Mouse (Mus musculus) frontal cortex, postnatal 25 days (tissue): ENCODE measurements around the gene Cln3.

ENCODE experiments used
- DNase-seq, 2 experiments: peaks; one replicate each; pipeline ENCODE4 v3.0.0; 2022; ENCODE audit warnings: low spot score in 2 of 2

Cln3 gene

DNA sequence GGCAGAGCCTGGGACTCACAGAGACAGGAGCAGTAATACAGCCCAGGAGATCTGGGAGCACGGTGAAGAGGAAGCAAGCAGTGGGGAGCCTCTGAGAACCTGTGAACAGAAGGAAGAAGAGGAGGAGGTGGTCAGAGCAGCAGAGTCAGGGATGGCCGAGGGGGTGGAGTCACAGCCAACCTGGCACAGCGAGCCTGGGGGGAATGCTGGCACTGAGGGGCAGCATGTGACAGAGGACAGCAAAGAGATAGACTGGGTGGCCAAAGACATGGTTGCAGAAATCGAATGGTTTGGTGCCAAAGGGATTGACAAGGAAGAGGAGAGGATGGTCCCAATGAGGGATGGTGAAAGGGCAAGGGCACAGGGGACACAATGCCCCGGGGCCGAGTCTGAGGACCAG is at the start of gene Cln3:
Gene Cln3 (minus strand): TSS at position 101 of the 400 bp plus-strand sequence.
- DNase-seq: no peak

DNA sequence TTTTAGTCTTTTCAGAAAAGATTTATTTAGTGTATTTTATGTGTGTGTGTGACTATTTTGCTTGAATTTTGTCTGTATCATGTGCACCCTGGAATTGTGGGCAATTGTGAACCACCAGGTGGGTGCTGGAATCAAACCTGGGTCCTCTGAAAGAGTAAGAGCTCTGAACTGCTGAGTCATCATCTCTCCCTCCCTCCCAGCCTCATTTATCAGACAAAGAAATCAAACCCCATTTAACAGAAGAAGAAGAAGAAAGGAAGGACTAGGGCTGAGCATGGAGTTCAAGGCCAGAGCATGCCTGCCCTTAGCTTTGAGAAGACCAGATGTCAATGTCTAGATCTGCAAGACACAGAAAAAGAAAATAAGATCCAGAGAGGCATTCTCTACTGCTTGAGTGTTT is 49.8 kb upstream of the Cln3 start:
- DNase-seq: no peak

DNA sequence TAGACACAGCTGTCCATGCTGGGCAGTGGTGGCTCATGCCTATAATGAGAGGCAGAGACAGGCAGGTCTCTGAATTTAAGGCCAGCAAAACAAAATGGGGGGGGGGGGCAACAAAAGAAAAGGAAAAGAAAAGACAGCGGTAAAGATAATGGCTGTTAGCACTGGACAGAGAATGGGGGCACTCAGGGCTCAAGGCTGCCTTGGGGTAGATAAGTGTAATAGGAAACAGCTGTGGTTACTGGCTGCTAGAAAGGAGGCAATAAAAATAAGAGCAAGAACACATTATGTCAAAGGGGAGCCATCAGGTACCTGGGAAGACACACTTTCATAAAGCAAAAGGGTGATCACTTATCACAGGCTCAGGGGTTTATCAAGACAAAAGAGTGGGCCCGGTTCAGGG is 46.9 kb upstream of the Cln3 start:
- DNase-seq: no peak

DNA sequence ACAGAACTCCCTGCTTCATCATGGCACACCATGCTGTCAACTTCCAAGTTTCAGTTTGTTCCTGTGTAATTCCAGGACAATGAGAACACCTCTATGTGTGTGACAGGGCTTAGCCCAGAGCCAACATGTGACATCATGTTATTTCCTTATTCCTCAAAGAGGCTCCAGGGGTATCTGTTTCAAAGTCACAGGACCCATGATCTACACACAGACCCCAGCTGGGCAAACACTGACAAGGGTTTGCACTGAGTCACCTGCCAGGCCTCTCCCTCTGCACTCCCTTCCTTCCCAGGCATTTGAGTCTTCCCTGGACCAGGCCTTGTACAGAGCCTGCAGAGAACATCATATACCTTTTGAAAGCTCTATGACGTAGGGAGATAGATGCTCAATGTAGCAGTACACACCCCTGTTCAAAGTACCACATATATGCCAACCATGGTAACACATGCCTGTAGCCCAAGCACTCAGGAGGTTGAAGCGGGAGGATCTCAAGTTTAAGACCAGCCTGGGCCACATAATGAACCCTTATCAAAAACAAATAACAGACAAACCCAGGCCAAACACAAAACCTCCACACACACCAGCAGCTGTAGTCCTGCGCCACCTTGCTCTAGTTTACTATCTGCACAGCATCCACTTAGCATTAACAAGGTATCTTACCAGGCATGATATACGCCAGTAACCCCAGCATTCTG is 45.4 kb upstream of the Cln3 start, which contains the start of gene Nupr1:
Gene Nupr1 (minus strand): TSS at position 38 of the 695 bp plus-strand sequence.
- no peak for DNase-seq

DNA sequence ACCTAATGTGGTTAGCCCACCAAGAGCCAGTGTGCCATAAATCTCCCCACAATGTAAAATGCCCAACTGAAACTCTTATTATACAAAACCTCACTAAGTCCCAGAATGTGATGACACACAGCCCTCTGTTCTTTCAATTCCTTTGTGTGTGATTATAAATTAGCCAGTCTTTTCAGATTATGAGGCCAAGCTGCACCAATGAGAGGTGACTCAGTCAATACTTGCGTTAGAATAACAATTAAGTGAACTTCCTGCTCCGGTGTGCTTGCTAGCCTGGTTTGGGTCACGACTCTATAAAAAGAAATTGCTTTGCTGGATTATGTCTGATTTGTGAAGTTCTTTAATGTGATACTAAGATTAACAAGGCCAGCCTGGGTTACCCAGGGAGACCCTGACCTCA is 44.3 kb upstream of the Cln3 start:
- no peak for DNase-seq

DNA sequence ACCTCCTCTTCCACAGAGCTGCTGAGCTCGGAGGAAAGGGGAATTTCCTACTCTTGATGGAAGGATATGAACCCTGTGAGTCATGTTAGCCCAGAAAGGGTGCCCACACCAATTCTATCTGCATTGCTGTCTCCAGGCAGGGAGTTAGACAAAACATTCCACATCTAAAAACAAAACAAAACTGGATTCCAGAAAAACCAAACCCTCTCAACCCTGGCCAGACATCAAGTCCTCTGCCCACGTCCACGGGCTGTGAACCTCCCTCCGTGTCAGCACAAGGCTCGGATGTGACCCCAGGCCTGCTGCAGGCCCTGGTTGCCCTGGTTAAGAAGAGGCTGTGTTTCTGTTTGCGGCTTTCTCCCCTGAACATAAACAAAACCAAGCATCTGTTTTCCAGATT is 42.5 kb upstream of the Cln3 start:
- DNase-seq: no peak

DNA sequence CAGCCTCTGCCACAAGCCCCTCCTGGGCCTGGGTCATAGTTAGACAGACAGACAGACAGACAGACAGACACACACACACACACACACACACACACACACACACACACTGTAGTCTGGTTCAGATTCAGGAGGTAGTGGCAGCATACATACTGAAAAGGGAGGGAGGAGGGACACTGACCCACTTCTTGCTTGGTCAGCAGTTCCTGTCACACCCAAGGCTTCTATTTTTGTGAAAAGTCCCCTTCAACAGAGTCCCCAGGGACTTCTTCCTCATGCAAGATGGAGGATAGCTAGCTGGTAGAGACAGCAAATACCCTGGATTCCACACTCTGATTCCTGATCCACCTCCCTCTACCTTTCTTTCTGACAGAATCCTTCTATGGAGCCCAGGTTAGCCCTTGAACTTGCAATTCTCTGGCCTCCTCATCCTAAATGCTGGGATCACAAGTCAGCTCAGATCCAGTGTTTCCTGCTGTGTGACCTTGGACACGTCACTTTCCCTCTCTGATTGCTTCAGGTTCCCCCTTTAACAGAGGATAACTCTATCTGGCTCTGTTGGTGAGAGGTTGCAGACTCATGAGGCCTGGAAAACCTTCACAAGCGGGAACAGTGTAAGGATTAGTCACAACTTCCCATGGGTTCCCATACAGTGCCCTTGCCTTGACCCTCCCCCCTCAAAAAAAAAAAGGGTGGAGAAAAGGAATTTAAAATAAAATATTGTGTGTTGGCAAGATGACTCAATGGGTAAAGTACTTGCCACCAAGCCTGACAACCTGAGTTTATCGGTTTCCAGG is 40.4 kb upstream of the Cln3 start:
- no peak for DNase-seq

DNA sequence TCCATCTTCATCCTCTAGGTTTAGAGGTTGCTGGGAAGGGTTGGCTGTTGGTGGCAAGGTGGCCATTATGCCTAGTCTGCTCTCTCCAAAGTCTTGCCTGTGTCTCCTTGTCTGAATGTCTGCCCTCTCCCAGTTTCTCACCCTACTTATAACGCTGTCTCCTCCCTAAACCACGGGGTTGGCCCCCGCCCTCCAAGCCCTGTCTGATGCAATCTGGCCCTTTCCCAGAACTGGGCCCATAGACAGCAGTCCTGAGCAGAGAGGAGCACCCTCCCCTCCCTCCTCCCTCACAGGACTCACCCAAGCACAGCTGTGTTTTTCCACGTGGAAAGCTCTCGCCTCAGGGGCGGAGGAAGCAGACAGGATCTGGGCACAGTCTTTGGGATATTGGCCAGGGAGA is 39.8 kb upstream of the Cln3 start:
- DNase-seq: peak in 1 of 2 experiments; percentile 10

DNA sequence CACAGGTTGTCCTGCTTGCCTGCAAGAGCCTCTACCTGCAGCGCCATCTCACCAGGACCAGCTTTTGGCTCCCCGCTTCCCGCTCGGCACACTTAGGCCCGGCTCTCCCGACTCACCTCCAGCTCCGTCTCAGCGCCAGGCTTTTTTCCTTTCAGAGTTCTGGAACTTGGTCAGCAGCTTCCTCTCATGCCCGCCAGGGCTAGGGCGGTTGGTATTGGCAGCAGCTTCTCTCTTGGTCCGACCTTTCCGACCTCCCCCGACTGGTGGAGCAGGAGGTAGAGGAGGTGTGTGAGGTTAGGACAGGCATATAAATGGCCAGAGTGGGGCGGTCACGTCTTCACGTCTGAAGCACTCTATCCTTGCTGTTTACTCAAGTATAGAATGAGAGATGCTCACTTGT is 39.2 kb upstream of the Cln3 start:
- DNase-seq: no peak

DNA sequence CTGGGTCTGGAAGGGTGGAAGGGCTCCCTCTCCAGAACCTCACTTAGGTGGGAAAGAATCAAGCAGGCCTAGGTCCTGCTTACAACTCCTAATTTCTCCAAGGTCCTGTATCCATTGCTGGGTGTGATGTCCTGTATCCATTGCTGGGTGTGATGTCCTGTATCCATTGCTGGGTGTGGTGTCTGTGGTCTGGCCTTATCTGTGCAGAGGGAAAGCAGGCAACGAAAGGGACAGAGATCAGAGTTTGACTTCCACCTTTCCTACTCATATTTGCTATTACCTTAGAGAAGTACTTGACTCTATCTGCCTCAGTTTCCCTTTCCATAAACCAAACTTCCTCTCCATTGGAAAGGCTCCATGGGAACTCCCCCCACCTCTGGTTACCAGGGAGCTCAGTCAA is 37.8 kb upstream of the Cln3 start:
- no peak for DNase-seq

DNA sequence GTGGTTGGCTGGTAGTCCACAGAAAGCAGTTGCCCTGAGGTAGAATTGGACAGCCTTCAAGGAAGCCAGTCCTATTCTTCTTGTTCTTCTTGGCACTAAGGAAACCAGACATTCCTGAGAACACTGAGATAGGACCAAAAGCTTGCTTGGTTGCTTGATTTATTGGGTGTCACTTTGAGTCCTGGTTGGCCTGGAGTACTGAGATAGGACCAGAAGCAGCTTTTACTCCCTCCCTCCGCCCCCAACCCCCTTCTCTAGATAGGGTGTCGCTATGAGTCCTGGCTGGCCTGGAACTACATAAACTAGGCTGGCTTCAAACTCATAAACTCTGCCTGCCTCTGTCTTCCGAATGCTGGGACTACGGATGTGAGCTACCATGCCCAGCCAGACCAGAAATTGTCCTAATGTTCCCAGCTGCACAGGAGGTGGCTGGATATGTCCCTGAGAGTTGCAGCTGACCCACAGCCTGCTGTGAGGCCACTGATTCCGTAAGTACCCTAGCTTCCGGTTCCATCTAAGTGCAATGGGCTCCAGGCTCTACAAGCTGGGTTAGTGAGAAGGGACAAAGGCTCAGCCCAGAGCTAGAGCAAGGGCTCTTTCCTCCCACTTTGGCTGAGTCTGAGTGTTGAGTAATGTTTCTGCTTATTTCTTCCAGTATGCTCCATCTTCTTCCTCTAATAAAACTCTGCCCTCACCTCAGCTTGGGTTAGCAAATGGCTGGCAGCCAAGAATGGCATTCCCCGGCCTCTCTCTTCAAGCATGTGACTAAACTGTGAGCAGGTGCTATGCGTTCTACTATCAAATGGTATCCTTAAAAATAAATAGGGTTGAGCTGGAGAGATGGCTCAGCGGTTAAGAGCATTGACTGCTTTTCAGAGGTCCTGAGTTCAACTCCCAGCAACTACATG is 36.1 kb upstream of the Cln3 start:
- DNase-seq: no peak

DNA sequence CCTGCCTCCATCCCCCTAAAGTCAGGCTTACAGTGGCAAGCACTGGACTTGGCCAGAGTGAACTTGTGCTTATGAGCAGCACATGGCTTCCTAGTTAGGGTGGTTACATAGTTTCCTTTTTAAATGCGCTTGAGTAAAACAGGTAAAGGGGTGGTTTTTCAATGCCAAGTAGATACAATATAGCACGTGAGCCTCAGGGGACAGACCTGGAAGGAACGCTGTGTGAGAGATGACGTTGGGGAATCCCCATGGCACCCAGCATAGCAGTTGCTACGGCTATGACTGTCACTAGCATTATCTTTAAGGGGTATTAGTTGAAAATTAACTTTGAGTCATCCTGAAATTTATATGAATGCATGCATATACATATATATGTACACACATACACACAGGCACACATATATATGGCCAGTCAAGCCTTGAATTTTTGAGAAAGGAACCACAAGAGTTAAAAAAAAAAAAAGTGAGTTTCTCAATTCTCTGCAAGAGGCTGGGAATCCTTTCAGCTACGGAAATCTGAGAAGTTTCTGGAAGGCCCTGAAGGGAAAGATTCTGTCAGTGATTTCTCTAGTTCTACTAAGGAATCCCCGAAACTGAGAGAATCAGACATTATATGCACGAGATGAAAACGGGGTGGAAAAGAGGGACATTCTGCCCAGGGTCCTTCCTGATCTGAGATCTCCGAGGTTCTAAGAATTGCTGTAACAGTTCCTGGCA is 34.1 kb upstream of the Cln3 start:
- no peak for DNase-seq

DNA sequence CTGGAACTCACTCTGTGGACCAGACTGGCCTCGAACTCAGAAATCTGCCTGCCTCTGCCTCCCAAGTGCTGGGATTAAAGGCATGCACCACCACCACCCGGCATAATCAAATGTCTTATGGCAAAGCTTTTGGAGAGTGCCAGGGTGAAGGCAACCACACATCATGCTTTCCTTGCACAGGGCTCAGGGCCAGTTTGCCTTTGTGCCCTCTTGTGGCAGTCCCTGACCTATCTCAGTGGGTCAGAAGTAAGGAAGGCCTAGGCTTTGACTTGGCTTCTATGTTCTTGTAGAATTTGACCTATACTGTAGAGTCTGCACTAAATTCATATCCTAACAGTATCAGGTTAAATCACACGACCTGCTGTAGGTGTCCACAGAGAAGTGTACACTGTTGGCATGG is 31.1 kb upstream of the Cln3 start:
- no peak for DNase-seq

DNA sequence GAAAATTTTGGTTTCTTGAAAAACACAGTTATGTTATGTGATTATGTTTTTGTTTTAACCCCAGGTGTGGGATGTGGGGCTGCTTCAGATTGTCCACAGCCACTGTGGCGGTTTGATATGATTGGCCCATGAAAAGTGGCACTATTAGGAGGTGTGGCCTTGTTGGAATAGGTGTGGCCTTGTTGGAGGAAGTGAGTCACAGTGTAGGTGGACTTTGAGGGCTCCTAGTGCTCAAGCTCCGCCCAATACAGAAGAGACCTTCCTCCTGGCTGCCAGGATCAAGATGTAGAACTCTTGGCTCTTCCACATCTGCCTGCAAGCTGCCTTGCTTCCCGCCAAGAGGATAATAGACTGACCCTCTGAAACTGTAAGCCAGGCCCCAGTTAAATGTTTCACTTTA is 27.1 kb upstream of the Cln3 start:
- no peak for DNase-seq

DNA sequence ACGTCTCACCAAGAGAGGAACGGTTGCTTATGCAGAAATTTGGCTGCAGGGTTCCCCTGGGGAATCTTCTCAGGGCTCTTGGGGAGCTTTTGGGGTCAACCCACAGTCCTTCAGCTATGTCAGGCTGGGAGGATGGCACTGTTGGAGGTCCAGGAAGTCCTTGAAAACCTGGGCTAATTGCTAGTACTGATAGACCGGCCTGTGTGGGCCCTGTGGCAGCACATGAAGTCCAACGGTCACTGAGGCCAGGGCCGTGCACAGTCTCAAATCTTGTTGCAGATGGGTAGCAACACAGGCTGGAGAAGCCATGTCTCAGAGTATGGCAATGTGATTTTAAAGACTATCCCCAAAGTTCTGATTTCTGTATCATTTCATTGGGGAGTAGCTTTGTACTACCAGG is 22.2 kb upstream of the Cln3 start:
- no peak for DNase-seq

DNA sequence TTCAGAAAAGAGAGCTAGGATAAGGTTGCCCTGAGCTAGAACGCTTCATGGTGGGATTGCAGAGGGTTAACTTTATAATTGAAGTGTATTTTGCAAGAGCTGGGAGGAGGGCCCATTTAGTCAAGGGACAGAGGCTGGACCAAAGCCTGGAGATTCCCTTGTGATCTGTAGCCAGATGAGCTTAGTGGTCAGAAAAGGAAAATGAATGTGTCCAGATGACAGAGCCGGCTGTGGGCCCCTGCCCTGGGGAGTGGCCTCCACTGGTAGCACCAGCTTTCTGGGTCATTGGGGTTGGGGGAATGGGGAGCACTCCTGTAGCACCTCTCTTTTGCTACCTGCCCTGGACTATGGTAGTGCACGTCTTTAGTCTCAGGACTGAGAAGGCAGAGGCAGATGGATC is 21.4 kb upstream of the Cln3 start:
- no peak for DNase-seq

DNA sequence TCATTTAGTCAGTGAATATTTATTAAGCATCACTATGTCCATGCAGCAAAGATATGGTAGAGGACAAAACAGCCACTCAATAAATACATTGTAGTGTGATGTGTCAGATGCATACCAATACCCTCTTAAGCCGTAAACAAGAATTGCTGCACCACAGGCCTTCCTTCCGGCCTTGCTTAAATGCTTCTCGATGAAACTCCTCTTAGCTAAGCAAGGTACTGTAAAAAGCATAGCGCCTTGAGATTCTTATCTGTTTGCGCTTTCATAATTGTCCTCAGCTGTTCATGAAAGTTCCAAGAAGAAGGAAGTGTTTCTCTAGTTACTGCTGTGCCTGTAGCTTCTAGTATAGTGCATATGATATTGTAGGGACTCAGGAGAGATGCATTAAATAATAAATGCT is 21.0 kb upstream of the Cln3 start:
- no peak for DNase-seq

DNA sequence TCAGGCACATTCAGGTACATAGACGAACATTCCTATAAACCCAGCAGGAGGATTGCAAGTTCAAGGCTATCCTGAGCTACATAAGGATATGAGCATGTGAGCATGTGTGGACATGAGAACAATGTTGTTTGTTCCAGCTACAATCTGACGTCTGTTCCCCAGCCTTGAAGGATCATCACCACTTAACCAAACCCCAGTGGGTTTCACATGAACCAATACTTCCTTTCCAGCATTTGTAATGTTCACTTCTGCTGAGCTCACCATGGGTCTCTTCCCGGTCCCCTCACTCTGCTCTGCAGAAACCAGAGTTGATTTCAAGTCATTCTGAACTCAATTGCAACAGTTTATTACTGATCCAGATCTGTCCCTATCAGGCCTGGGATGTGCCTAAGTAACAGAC is 17.0 kb upstream of the Cln3 start:
- DNase-seq: no peak

DNA sequence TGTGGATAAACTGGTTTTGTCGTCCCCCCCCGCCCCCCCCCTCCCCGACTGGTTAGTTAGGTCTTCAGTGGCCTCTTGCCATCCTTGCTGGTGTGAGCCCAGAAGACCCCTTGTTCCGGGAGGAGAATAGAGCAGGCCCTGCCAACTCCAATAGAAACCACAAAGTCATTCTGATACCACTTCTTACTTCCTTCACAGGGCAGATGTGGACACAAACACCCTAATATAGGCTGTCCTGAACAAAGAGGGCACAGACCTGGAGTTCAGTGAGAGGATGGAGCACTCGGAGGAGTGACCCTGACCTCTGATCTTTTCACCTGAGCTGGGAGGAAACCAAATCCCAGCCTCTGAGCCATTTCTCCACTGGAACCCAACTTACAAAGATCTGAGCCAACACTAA is 16.3 kb upstream of the Cln3 start:
- DNase-seq: no peak

DNA sequence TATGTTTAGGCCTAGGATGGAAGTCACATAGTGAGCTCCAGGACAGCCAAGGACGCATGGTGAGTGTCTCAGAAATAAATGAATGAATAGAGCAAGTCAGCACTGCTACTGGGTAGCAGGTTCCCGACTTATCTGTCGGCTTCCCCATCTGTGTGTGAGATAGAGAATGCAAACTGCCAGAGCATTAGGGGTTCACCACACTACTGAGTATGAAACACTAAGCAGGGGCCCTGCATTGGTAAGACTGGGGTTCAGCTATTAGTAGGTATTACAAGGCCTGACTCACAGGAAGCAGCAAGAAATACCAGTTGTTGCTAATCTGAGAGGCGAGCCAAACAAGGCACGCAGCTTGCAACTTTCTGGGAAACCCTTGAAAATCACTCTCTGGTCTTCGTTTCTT is 13.3 kb upstream of the Cln3 start:
- DNase-seq: no peak

DNA sequence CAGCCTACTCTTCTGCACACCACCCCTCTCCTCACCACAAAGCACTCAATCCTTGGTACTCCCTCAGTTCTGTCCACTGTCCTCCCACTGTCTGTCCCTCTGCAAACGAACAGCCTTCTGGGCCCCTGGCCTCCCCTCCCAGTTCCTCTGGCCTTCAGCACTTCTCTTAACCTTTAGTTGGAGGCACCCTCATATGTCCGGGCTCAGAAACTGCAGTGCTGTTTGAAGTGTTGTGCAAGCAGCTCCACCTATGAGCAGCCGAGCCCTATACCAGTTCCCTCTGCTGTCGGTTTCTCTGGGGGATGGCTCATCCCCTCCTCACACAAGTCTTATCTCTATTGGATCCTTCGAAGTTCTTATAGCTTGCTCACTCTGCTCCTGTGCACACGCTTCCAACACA is 10.8 kb upstream of the Cln3 start:
- no peak for DNase-seq

DNA sequence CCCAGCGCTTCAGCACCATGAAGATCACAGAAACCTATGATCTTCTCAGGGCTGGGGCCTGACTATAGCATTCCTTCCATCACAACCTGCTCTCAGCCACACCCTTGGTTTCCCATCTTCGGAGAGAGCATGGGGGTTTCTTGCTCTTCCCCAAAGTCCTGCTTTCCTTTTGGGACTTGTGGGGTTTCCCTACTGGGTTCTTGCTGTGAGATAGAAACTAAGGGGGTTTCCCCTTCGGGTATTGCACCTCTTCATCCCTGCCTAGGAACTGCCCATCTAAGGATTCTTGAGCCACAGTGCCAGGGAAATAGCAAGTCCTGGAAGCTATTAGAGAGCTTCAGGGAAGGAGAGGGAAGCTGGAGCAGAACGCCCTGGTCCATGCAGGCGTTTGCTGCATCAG is 10.3 kb upstream of the Cln3 start:
- DNase-seq: no peak
